Mouse (Mus musculus) layer of hippocampus, postnatal 14 days (tissue): ENCODE measurements around the gene Arfip2. TPM values are rescaled to one million over a fixed set of nuclear protein-coding genes. Genes with fewer than 3 reads are reported as not detected.

Experiments
- DNase-seq, 2 experiments: peaks; one replicate each; pipeline ENCODE4 v3.0.0; 2021 to 2022; ENCODE audit warnings: low spot score in 2 of 2, mixed read lengths in 1 of 2
- total RNA-seq, 2 experiments: library from RNA; stranded (reverse); gene quantifications; 2 replicates each; pipeline ENCODE4 v1.2.3; 2021

Arfip2 gene
- total RNA-seq, 2 experiments from 2014 or later, result 97.8 to 101 TPM

- no peak for DNase-seq
Measured at GRCm38 (mm10) chr7:105615720-105616119, 24.5 kb downstream of the Arfip2 start.

- DNase-seq, result no peak
Measured at GRCm38 (mm10) chr7:105614400-105614799, 25.8 kb downstream of the Arfip2 start.

- DNase-seq, result no peak
Measured at GRCm38 (mm10) chr7:105611767-105612166, 28.4 kb downstream of the Arfip2 start.

GRCm38 (mm10) chr7:105608467-105608866, 31.7 kb downstream of the Arfip2 start:
- DNase-seq, result no peak

- DNase-seq, result peak; percentile 35 to 60
Measured at GRCm38 (mm10) chr7:105602860-105603623, 37.2 kb downstream of the Arfip2 start.

- no peak for DNase-seq
Measured at GRCm38 (mm10) chr7:105590097-105590496, 50.1 kb downstream of the Arfip2 start.

- DNase-seq, result no peak
Measured at GRCm38 (mm10) chr7:105588325-105588912, 51.8 kb downstream of the Arfip2 start.

Other genes with a start within 250 kb of the Arfip2 start
- gene Fam160a2, start 240.4 kb downstream of the Arfip2 start, total RNA-seq, result 10 to 100 TPM; 54.3 to 58.2 TPM
- under 1 TPM; 0.39 to 0.41 TPM for gene Cnga4, start 235.8 kb downstream of the Arfip2 start, total RNA-seq
- 10 to 100 TPM; 10.1 to 11.3 TPM for gene Cckbr, start 214.7 kb downstream of the Arfip2 start, total RNA-seq
- 10 to 100 TPM; 13.8 to 14.1 TPM for gene Cavin3, start 158.1 kb downstream of the Arfip2 start, total RNA-seq
- gene Smpd1, start 86.1 kb downstream of the Arfip2 start, total RNA-seq, result 10 to 100 TPM; 90.1 to 93.9 TPM
- gene Apbb1, start 58.8 kb downstream of the Arfip2 start, total RNA-seq, result 100 to 1,000 TPM; 368 to 375 TPM
- gene Hpx, start 40.3 kb downstream of the Arfip2 start, total RNA-seq, result not detected
- 100 to 1,000 TPM; 136 to 145 TPM for gene Trim3, start 6.8 kb downstream of the Arfip2 start, total RNA-seq
- gene Timm10b, start 360 bp downstream of the Arfip2 start, total RNA-seq, result 10 to 100 TPM; 82.3 to 87.2 TPM
- 10 to 100 TPM in 1 of 2 experiments, 1 to 10 TPM in 1; 5.4 to 11.8 TPM for gene Gm45799, start 136 bp upstream of the Arfip2 start, total RNA-seq
- 1 to 10 TPM; 5.5 to 6.0 TPM for gene Dnhd1, start 10.4 kb upstream of the Arfip2 start, total RNA-seq
- 100 to 1,000 TPM; 105 to 111 TPM for gene Ilk, start 96.2 kb upstream of the Arfip2 start, total RNA-seq
- gene Rrp8, start 97.0 kb upstream of the Arfip2 start, total RNA-seq, result 10 to 100 TPM; 12.5 to 14.7 TPM
- 100 to 1,000 TPM; 137 to 150 TPM for gene Taf10, start 103.9 kb upstream of the Arfip2 start, total RNA-seq
- 10 to 100 TPM; 54.0 to 54.2 TPM for gene Tpp1, start 111.8 kb upstream of the Arfip2 start, total RNA-seq
- gene Dchs1, start 147.2 kb upstream of the Arfip2 start, total RNA-seq, result 10 to 100 TPM; 26.9 to 30.3 TPM
- gene Mrpl17, start 170.7 kb upstream of the Arfip2 start, total RNA-seq, result 100 to 1,000 TPM; 121 to 126 TPM